Mouse (Mus musculus): ENCODE measurements at regions not wholly inside any gene's neighbourhood (a gene's known extent, or its start where the extent isn't known, plus 50 kb on each side); places are given as distances from the start of the nearest gene placed in this dataset.

DNA sequence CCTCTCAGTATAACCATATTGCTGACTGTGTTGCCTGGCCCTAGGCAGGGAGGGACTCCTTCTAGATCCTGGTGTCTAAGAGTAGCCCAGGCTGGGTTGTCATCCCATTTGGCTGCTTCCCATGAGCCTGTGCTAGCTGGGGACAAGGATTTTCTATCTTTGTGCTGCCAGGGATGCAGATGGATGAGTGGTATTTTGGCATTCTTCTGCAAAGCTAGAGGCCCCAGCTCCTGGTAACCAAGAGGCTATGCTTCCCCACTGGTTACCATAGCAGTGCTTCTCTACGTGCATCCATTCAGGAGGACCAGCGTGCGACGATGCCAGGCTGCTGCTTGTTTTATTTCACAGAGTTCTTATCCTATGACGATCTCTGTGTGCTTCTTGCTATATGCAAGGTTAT, 658.0 kb downstream of the Rnf144a start:
- TF ChIP-seq CTCF (IDR thresholded peaks at IDR 0.05; ENCODE audit: borderline replicate concordance, insufficient read depth, low read depth, low read length) = no peak
- TF ChIP-seq POLR2A (IDR thresholded peaks at IDR 0.05; ENCODE audit: borderline replicate concordance, insufficient read depth, low read length) = no peak
